Mouse (Mus musculus): ENCODE measurements around the gene Ctnnd1. TPM values are rescaled to one million over a fixed set of nuclear protein-coding genes. Genes with fewer than 3 reads are reported as not detected.
"Not testable (repeated sequence)": the region's sequence is repeated elsewhere in the genome, so short reads cannot be mapped to it uniquely, and the experiment has no call there.

The Ctnnd1 gene
- polyA plus RNA-seq, 1 experiment from 2014 or later = 27.1 TPM

DNA sequence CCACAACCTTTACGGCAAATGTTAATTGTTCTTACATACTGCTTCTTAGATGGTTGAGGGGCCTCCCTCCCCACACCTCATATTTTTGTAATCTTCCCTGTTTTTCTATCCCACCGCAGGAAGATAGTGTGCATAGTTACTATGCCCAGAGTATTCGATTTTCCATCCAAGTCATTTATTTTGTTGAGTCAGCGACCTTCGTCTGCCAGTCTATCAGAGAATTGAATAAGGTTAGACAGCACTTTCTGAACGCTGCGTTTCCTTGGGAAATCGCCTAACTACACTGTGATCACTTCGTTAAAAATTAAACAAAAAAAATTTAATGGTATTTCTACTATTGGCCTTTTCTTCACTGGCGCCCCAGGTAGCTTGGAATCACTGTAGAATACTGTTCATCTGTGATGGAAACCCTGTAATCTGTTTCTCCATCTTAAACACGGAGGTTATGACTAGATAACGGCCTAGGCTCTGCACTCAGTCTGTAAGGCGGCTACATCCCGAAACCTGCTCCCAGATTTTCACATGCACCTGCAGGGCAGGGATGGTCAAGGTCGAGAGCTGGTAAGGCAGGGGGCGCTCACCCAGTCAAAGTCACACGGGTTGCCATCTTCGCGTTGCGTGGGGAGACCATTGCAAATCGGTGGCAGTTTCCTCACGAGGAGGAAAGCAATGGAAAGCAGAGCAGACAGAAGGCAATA is 26.9 kb upstream of the Ctnnd1 start:
- DNase-seq (ENCODE audit: low spot score) (peak; percentile 32), ATAC-seq (peak; percentile 44)
- no peaks in the 10 kb centered on the region for H3K9me3 ChIP-seq (replicated peaks; ENCODE audit: control insufficient read depth, low read length)
- H3K4me3 ChIP-seq (ENCODE audit: low read depth, low read length) = peak overlapping the region; percentile 58
- peaks cover 41% of the 10 kb centered on the region for H3K36me3 ChIP-seq (ENCODE audit: control insufficient read depth, insufficient read depth, low read length)
- 10% methylated on average over 22 of the region's 22 CpGs for WGBS
- H3K27me3 ChIP-seq (replicated peaks; ENCODE audit: control insufficient read depth, insufficient read depth, low read length) = no peaks in the 10 kb centered on the region
- peaks cover 14% of the 10 kb centered on the region; the same call in 1 of the 2 replicates for H3K4me1 ChIP-seq (ENCODE audit: control insufficient read depth, insufficient read depth, low read length)
- peak overlapping the region; percentile 62 for H3K4me2 ChIP-seq (ENCODE audit: low read length)
- peak overlapping the region; percentile 61; the same call in 1 of the 2 replicates for H3K27ac ChIP-seq (ENCODE audit: low read depth, low read length)
- peak overlapping the region; percentile 68 for H3K9ac ChIP-seq (ENCODE audit: low read length)

- H3K9ac ChIP-seq (ENCODE audit: low read length); ATAC-seq; H3K4me1 ChIP-seq (ENCODE audit: control insufficient read depth, insufficient read depth, low read length); DNase-seq (ENCODE audit: low spot score); H3K27me3 ChIP-seq (replicated peaks; ENCODE audit: control insufficient read depth, insufficient read depth, low read length); H3K9me3 ChIP-seq (replicated peaks; ENCODE audit: control insufficient read depth, low read length): not testable (repeated sequence)
- Histone ChIP-seq H3K36me3 (ENCODE audit: control insufficient read depth, insufficient read depth, low read length) (peaks cover 52% of the 10 kb centered on the region), H3K4me3 (ENCODE audit: low read depth, low read length) (peak overlapping the region; percentile 84; the same call in 1 of the 2 replicates), H3K4me2 (ENCODE audit: low read length) (peak overlapping the region; percentile 72), H3K27ac (ENCODE audit: low read depth, low read length) (peak overlapping the region; percentile 91; the same call in 1 of the 2 replicates)
- 45% methylated on average over 4 of the region's 5 CpGs for WGBS
Observed at GRCm38 (mm10) chr2:84671535-84671934, 21.0 kb upstream of the Ctnnd1 start.

- Histone ChIP-seq H3K27me3 (replicated peaks; ENCODE audit: control insufficient read depth, insufficient read depth, low read length) (no peaks in the 10 kb centered on the region), H3K4me2 (ENCODE audit: low read length) (peak within 1 kb of the TSS; percentile 72), H3K4me3 (ENCODE audit: low read depth, low read length) (peak within 1 kb of the TSS; percentile 84), H3K36me3 (ENCODE audit: control insufficient read depth, insufficient read depth, low read length) (peaks cover 47% of the 10 kb centered on the region), H3K9ac (ENCODE audit: low read length) (peak within 1 kb of the TSS; percentile 89), H3K4me1 (ENCODE audit: control insufficient read depth, insufficient read depth, low read length) (peaks cover 8% of the 10 kb centered on the region; the same call in 1 of the 2 replicates), H3K27ac (ENCODE audit: low read depth, low read length) (peak within 1 kb of the TSS; percentile 91), H3K9me3 (replicated peaks; ENCODE audit: control insufficient read depth, low read length) (no peaks in the 10 kb centered on the region)
- ATAC-seq (peak; percentile 98), DNase-seq (ENCODE audit: low spot score) (peak; percentile 99)
- under 1% methylated on average over 20 of the region's 20 CpGs for WGBS
Observed at GRCm38 (mm10) chr2:84670569-84670933, 20.0 kb upstream of the Ctnnd1 start, which contains the start of gene Selenoh. Gene Selenoh (minus strand): TSS chr2:84670770.

GRCm38 (mm10) chr2:84669828-84670568 is 19.4 kb upstream of the Ctnnd1 start:
- Histone ChIP-seq H3K9ac (ENCODE audit: low read length) (peak overlapping the region; percentile 89), H3K36me3 (ENCODE audit: control insufficient read depth, insufficient read depth, low read length) (peaks cover 42% of the 10 kb centered on the region), H3K27ac (ENCODE audit: low read depth, low read length) (peak overlapping the region; percentile 91), H3K4me1 (ENCODE audit: control insufficient read depth, insufficient read depth, low read length) (peaks cover 8% of the 10 kb centered on the region; the same call in 1 of the 2 replicates), H3K4me3 (ENCODE audit: low read depth, low read length) (peak overlapping the region; percentile 84), H3K4me2 (ENCODE audit: low read length) (peak overlapping the region; percentile 72), H3K9me3 (replicated peaks; ENCODE audit: control insufficient read depth, low read length) (no peaks in the 10 kb centered on the region), H3K27me3 (replicated peaks; ENCODE audit: control insufficient read depth, insufficient read depth, low read length) (no peaks in the 10 kb centered on the region)
- DNase-seq (ENCODE audit: low spot score) (peak; percentile 28), ATAC-seq (peak; percentile 76)
- WGBS = 1% methylated on average over 39 of the region's 39 CpGs

GRCm38 (mm10) chr2:84666081-84666480 is 15.5 kb upstream of the Ctnnd1 start:
- Histone ChIP-seq H3K27ac (ENCODE audit: low read depth, low read length) (no peak overlapping the region), H3K27me3 (replicated peaks; ENCODE audit: control insufficient read depth, insufficient read depth, low read length) (no peaks in the 10 kb centered on the region), H3K4me2 (ENCODE audit: low read length) (no peak overlapping the region), H3K9ac (ENCODE audit: low read length) (no peak overlapping the region), H3K36me3 (ENCODE audit: control insufficient read depth, insufficient read depth, low read length) (peaks cover 17% of the 10 kb centered on the region), H3K9me3 (replicated peaks; ENCODE audit: control insufficient read depth, low read length) (no peaks in the 10 kb centered on the region), H3K4me1 (ENCODE audit: control insufficient read depth, insufficient read depth, low read length) (peaks cover 8% of the 10 kb centered on the region; the same call in 1 of the 2 replicates), H3K4me3 (ENCODE audit: low read depth, low read length) (no peak overlapping the region)
- DNase-seq (ENCODE audit: low spot score) (no peak), ATAC-seq (no peak)
- WGBS = 70% methylated on average over 12 of the region's 12 CpGs

DNA sequence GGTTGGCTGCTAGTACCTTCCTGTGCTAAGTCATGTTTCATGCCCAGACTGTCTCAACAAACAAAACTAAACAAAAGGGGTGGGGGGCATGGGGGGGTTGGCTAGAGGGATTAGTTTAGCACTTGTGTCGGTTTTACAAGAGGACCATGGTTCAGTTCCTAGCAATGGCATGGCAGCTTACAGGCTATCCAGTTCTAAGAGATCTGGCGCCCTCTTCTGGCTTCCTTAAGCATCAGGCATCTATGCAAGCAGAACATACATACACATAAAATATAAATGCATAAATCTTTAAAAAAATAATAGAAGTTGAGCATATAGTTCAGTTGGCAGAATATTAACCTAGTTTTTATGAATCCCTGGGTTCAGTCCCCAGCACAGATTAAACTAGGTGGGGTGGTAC is 12.3 kb upstream of the Ctnnd1 start:
- Histone ChIP-seq H3K4me2 (ENCODE audit: low read length) (no peak overlapping the region), H3K9ac (ENCODE audit: low read length) (no peak overlapping the region), H3K27me3 (replicated peaks; ENCODE audit: control insufficient read depth, insufficient read depth, low read length) (no peaks in the 10 kb centered on the region), H3K27ac (ENCODE audit: low read depth, low read length) (no peak overlapping the region), H3K36me3 (ENCODE audit: control insufficient read depth, insufficient read depth, low read length) (peaks cover 4% of the 10 kb centered on the region; the same call in 1 of the 2 replicates), H3K4me3 (ENCODE audit: low read depth, low read length) (no peak overlapping the region), H3K4me1 (ENCODE audit: control insufficient read depth, insufficient read depth, low read length) (no peaks in the 10 kb centered on the region), H3K9me3 (replicated peaks; ENCODE audit: control insufficient read depth, low read length) (no peaks in the 10 kb centered on the region)
- DNase-seq (ENCODE audit: low spot score) (peak; percentile 52), ATAC-seq (no peak)
- WGBS = 33% methylated on average over 2 of the region's 2 CpGs

DNA sequence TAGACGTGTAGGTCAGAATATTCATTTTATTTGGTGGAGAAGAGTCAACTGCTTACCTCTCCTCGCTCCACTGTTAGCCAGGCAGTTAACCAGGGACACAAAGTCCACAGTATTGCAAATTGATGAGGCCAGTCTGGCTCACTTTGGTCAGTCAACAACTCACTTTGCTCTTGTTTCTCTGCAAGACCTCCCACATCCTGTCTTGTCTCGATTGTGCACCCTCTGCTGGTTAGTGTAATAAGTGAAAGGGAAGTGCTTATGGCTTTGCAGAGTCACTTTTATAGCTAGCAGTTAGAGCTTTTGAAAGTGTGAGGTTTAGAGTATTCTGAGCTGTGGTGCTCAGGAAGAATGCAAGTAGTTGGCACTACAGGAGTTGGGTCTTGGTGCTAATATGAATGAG is 9.7 kb upstream of the Ctnnd1 start:
- 71% methylated on average over 3 of the region's 3 CpGs for WGBS
- Histone ChIP-seq H3K27ac (ENCODE audit: low read depth, low read length) (no peak overlapping the region), H3K4me2 (ENCODE audit: low read length) (no peak overlapping the region), H3K36me3 (ENCODE audit: control insufficient read depth, insufficient read depth, low read length) (no peaks in the 10 kb centered on the region), H3K4me3 (ENCODE audit: low read depth, low read length) (no peak overlapping the region), H3K9ac (ENCODE audit: low read length) (no peak overlapping the region), H3K27me3 (replicated peaks; ENCODE audit: control insufficient read depth, insufficient read depth, low read length) (no peaks in the 10 kb centered on the region), H3K4me1 (ENCODE audit: control insufficient read depth, insufficient read depth, low read length) (no peaks in the 10 kb centered on the region), H3K9me3 (replicated peaks; ENCODE audit: control insufficient read depth, low read length) (no peaks in the 10 kb centered on the region)
- DNase-seq (ENCODE audit: low spot score) = no peak
- no peak for ATAC-seq

GRCm38 (mm10) chr2:84658806-84659205 is 8.2 kb upstream of the Ctnnd1 start, which contains the start of gene Btbd18:
Gene Btbd18 (plus strand): TSS chr2:84659079.
- Histone ChIP-seq H3K4me3 (ENCODE audit: low read depth, low read length) (no peak within 1 kb of the TSS), H3K9ac (ENCODE audit: low read length) (no peak within 1 kb of the TSS), H3K9me3 (replicated peaks; ENCODE audit: control insufficient read depth, low read length) (no peaks in the 10 kb centered on the region), H3K27ac (ENCODE audit: low read depth, low read length) (no peak within 1 kb of the TSS), H3K36me3 (ENCODE audit: control insufficient read depth, insufficient read depth, low read length) (no peaks in the 10 kb centered on the region), H3K4me2 (ENCODE audit: low read length) (no peak within 1 kb of the TSS), H3K4me1 (ENCODE audit: control insufficient read depth, insufficient read depth, low read length) (no peaks in the 10 kb centered on the region), H3K27me3 (replicated peaks; ENCODE audit: control insufficient read depth, insufficient read depth, low read length) (no peaks in the 10 kb centered on the region)
- WGBS = 94% methylated on average over 32 of the region's 32 CpGs
- no peak for ATAC-seq
- DNase-seq (ENCODE audit: low spot score) = no peak

Measured in forebrain, embryonic 14.5 days (tissue).